Mouse (Mus musculus) forebrain, embryonic 14.5 days (tissue): ENCODE measurements around the gene Tmem200b. TPM values are rescaled to one million over a fixed set of nuclear protein-coding genes. Genes with fewer than 3 reads are reported as not detected.

Source experiments
- ATAC-seq: fragments of 200-750 bp; cut with Nextera tagmentation; 2 replicates; pipeline ENCODE4 v1.8.0; 2017; ENCODE audit warnings: mild to moderate bottlenecking, moderate library complexity
- DNase-seq: peaks from one replicate; pipeline ENCODE4 v3.0.0-alpha.2; 2015; ENCODE audit warnings: low spot score
- H3K27ac ChIP-seq: fragments of 300-500 bp; sonication (generic); 2 replicates; pipeline ENCODE4 v1.5.1; 2014; ENCODE audit warnings: low read depth, mild to moderate bottlenecking, control low read depth, low read length, moderate library complexity
- H3K27me3 ChIP-seq: fragments of 300-500 bp; sonication (generic); replicated peaks from 2 replicates; pipeline ENCODE4 v1.6.1; 2014; ENCODE audit warnings: low read length, control low read depth, mixed read lengths; ENCODE audit not compliant: control insufficient read depth, insufficient read depth
- H3K36me3 ChIP-seq: fragments of 300-500 bp; sonication (generic); 2 replicates; pipeline ENCODE4 v1.6.1; 2014; ENCODE audit warnings: low read length, control low read depth; ENCODE audit not compliant: control insufficient read depth, insufficient read depth
- H3K4me1 ChIP-seq: fragments of 300-500 bp; sonication (generic); 2 replicates; pipeline ENCODE4 v1.6.1; 2014; ENCODE audit warnings: antibody characterized with exemption, low read length, control low read depth; ENCODE audit not compliant: control insufficient read depth, insufficient read depth
- H3K4me2 ChIP-seq: fragments of 300-500 bp; sonication (generic); 2 replicates; pipeline ENCODE4 v1.6.1; 2014; ENCODE audit warnings: mild to moderate bottlenecking, control low read depth, low read length
- H3K4me3 ChIP-seq: fragments of 300-500 bp; sonication (generic); 2 replicates; pipeline ENCODE4 v1.5.1; 2014; ENCODE audit warnings: low read depth, low read length, control low read depth
- H3K9ac ChIP-seq: fragments of 300-500 bp; sonication (generic); 2 replicates; pipeline ENCODE4 v1.6.1; 2014; ENCODE audit warnings: mild to moderate bottlenecking, low read length, control low read depth, moderate library complexity
- H3K9me3 ChIP-seq: fragments of 300-500 bp; sonication (generic); replicated peaks from 2 replicates; pipeline ENCODE4 v1.6.1; 2016; ENCODE audit warnings: low read length, control low read depth, mixed read lengths; ENCODE audit not compliant: control insufficient read depth
- WGBS: fragments of 180-500 bp; shearing (Covaris S2); extraction: QIAGEN DNeasy Blood & Tissue Kit; methylation state at CpG from one replicate; pipeline ENCODE4 v1.1.7; 2014; 5-methylcytosine and 5-hydroxymethylcytosine counted together
- polyA plus RNA-seq: library from polyadenylated mRNA; unstranded; fragments of >200 nt; fragmentation: Nextera tagmentation; extraction: Ambion mirVana; gene quantifications from 2 replicates; pipeline ENCODE4 v1.2.1, GENCODE M21; 2014

The Tmem200b gene
- polyA plus RNA-seq, 1 experiment from 2014 or later, result not detected

DNA sequence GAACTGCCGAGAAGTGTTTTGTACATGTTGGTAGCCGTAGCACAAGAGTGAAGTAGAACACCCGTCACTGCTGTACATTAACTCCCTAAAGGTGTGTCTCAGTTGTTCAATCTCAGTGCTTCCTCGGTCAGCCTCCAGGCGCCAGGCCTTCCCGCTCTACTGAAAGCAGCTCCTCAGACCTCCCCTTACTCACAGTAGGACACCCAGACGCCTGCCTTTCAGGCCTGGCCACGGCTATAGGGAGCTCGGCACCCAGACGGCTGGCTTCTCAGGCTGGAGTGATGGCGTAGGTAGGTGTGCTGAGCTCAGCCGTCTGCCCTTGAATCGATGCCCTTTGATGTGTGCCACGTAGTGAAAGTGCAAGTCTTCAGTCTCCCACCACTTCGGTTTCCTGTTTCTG is 20.5 kb upstream of the Tmem200b start:
- no peaks in the 10 kb centered on the region for H3K9me3 ChIP-seq

DNA sequence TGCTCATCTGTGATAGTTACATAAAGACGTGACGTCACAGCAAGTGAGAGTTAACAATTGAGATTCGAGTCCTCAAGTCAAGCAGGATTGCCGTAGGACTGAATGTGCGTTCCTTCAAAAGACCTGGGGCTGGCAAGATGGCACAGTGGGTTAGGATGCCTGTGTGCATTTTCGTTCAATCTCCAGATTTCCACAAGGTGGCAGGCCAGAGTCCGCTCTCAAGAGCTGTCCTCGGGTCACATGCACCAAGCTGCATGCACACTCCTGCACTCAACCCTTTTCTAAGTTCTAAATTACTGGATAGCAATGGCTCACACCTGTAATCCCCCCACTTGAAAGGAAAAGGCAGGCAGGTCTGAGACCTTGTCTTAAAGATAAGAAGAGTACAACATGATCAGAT is 17.1 kb upstream of the Tmem200b start:
- Histone ChIP-seq H3K9me3 (no peaks in the 10 kb centered on the region), H3K4me2 (no peak overlapping the region), H3K27me3 (no peaks in the 10 kb centered on the region), H3K4me1 (no peaks in the 10 kb centered on the region), H3K36me3 (peaks cover 50% of the 10 kb centered on the region), H3K27ac (no peak overlapping the region), H3K4me3 (no peak overlapping the region), H3K9ac (no peak overlapping the region)
- no peak for ATAC-seq
- WGBS, result 54% methylated on average over 8 of the region's 8 CpGs
- peak; percentile 63 for DNase-seq

More for the DNA sequence above, 20.5 kb upstream of the Tmem200b start:
- H3K36me3 ChIP-seq, result peaks cover 75% of the 10 kb centered on the region
- H3K27me3 ChIP-seq, result no peaks in the 10 kb centered on the region
- no peaks in the 10 kb centered on the region for H3K4me1 ChIP-seq
- ATAC-seq (no peak), DNase-seq (no peak)
- no peak overlapping the region for H3K4me2 ChIP-seq
- no peak overlapping the region for H3K27ac ChIP-seq
- WGBS, result 91% methylated on average over 15 of the region's 15 CpGs
- H3K4me3 ChIP-seq, result no peak overlapping the region
- H3K9ac ChIP-seq, result no peak overlapping the region

DNA sequence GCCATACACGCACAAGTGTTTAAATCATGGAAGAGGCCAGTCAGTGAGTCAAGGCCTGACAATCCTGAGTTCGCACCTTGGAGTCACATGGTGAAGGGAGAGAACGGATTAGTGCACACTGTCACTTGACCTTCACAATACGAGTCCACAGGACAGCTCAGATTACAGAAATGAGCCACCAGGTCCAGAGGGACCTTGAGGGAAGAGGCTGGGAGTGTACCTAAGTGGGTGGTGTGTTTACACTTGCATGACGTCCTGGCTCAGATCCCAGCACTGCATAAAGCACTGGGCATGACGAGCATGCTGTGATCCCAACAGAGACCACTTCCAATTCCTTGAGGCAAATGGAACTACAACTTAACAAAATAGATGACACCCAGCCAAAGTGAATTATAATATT is 15.1 kb upstream of the Tmem200b start:
- Histone ChIP-seq H3K4me2 (no peak overlapping the region), H3K27me3 (no peaks in the 10 kb centered on the region), H3K4me1 (peaks cover 3% of the 10 kb centered on the region), H3K4me3 (no peak overlapping the region), H3K36me3 (peaks cover 30% of the 10 kb centered on the region), H3K9me3 (no peaks in the 10 kb centered on the region), H3K27ac (no peak overlapping the region), H3K9ac (no peak overlapping the region)
- DNase-seq (no peak), ATAC-seq (no peak)
- WGBS, result 65% methylated on average over 6 of the region's 6 CpGs

DNA sequence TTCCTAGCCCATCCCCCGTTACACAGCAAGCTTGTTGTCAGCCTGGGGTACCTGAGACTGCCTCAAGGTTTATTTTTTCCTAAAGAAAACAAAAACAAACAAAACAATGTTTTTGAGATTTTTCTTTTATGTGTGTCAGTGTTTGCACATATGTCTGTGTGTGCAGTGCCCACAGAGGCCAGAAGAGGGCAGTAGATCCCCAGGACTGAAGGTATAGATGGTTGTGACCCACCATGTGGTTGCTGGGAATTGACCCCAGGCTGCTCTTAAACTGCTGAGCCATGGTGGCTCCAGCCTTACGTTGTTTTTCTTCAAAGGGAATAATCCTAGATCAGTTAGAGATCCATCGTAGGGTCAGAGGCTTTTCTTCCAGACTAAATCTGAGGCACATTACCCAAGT is 13.7 kb upstream of the Tmem200b start:
- peaks cover 7% of the 10 kb centered on the region for H3K27me3 ChIP-seq
- H3K27ac ChIP-seq, result no peak overlapping the region
- WGBS, result 98% methylated on average over 3 of the region's 3 CpGs
- H3K4me3 ChIP-seq, result no peak overlapping the region
- H3K36me3 ChIP-seq, result peaks cover 16% of the 10 kb centered on the region
- no peak overlapping the region for H3K9ac ChIP-seq
- no peak for DNase-seq
- ATAC-seq, result no peak
- no peaks in the 10 kb centered on the region for H3K9me3 ChIP-seq
- H3K4me1 ChIP-seq, result peaks cover 3% of the 10 kb centered on the region
- H3K4me2 ChIP-seq, result no peak overlapping the region

DNA sequence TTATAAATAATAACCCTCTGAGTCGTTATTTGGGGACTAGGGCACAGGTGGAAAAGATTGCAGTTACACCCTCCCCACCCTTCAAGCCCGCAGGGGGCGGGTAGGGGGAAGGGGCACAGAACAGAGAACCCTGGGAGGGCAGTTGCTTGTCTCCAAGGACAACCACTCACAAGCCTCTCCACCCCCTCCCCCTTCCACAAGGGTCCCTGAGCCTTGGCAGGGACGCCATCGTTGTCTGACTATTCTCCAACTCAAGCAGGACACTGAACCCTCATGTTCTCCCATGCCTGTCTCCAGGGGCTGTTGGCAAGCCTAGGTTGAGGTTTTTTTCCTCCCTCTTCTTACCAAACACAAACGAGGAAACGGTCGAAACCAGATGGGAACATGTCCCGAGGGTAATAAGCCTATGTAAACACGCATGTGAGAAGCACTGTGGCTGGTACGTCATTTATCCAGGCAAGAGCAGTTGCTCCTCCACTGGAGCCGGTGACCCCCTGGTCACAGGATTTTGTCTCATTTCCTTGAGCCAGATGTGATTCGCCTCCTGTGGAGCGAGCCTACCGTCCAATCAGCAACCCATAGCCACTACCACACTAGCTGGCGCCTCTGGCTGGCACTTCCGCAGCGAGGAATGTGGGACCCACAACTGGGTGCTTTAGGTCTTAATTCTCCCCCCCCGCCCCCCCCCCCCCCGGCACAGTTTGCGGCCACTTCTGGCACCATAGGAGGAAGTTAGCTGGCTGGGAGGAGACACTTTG is 11.2 kb upstream of the Tmem200b start:
- peak; percentile 38 for DNase-seq
- Histone ChIP-seq H3K27ac (no peak overlapping the region), H3K4me2 (no peak overlapping the region), H3K4me3 (no peak overlapping the region), H3K9ac (no peak overlapping the region), H3K27me3 (peaks cover 23% of the 10 kb centered on the region), H3K4me1 (peaks cover 6% of the 10 kb centered on the region), H3K36me3 (peaks cover 5% of the 10 kb centered on the region; the same call in 1 of the 2 replicates), H3K9me3 (no peaks in the 10 kb centered on the region)
- WGBS, result 22% methylated on average over 19 of the region's 21 CpGs
- ATAC-seq, result no peak

DNA sequence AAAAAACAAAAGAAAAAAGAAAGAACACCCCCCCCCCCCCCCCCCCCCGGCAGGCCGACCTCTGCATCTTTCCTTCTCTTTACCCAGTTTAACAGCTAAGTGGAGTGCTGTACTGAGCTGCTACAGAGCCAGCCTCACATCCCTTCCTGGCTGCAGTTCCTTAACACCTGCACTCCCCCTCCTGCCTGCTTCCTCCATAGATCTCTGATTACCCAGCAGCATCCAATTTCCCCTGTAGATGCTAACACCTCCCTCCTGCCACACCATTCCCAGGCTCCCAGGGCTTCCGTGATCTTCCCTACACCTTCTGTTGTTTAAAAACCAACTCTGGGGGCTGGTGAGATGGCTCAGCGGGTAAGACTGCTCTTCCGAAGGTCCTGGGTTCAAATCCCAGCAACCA is 10.1 kb upstream of the Tmem200b start:
- H3K27ac ChIP-seq, result no peak overlapping the region
- peaks cover 8% of the 10 kb centered on the region for H3K4me1 ChIP-seq
- H3K9me3 ChIP-seq, result no peaks in the 10 kb centered on the region
- 63% methylated on average over 3 of the region's 5 CpGs for WGBS
- ATAC-seq (no peak), DNase-seq (no peak)
- H3K27me3 ChIP-seq, result peaks cover 34% of the 10 kb centered on the region
- no peak overlapping the region for H3K9ac ChIP-seq
- H3K36me3 ChIP-seq, result no peaks in the 10 kb centered on the region
- H3K4me3 ChIP-seq, result no peak overlapping the region
- H3K4me2 ChIP-seq, result no peak overlapping the region

DNA sequence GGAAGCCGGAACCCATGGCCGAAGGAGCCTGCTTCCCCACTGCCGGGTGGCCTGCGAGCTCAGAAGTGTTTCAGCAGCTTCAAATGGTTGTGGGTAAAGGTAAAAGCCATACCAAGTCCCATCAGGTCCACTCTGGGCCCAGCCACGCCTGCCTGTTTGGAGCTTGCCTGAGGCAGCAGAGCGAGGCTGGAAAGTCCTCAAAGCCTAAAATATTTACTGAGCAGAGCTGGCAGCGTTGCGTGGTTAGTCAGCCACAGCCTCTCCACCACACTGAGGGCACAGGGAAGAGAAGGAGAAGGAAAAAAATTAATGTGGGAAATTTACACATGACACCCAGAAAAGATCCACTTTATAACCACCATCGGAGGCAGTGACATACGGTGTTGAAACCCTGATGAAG is 8.0 kb upstream of the Tmem200b start:
- no peak overlapping the region for H3K9ac ChIP-seq
- ATAC-seq (no peak), DNase-seq (no peak)
- H3K27me3 ChIP-seq, result peaks cover 53% of the 10 kb centered on the region
- no peak overlapping the region for H3K4me3 ChIP-seq
- H3K9me3 ChIP-seq, result no peaks in the 10 kb centered on the region
- H3K4me2 ChIP-seq, result no peak overlapping the region
- peaks cover 8% of the 10 kb centered on the region for H3K4me1 ChIP-seq
- H3K27ac ChIP-seq, result no peak overlapping the region
- 59% methylated on average over 10 of the region's 10 CpGs for WGBS
- no peaks in the 10 kb centered on the region for H3K36me3 ChIP-seq

DNA sequence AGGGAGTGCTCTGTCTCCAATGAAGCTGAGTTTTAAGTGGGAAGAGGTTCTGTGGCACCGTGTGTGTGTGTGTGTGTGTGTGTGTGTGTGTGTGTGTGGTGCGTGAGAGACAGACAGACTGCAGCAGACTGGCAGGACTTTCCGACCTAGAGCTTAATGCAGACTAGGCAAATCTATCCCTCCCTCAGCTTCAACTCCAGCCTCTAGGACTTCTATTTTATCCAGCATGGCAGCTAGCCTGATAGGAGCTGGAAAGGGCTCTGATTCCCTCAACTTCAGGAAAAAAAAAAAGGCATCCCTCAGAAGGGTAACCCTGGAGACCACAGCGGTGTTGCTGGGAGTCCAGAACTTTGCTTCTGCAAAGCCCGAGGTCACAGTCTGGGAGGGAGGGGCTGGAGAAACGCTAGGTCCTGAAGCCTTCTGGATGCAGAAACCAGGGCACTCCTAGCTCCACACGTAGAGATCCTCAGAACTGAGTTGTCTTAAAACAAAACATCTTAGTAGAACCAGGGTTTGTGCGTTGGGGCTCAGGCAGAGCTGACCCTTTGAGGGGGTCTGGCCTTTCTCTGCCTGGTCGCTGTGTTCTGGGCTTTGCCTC is 7.4 kb upstream of the Tmem200b start:
- 9% methylated on average over 9 of the region's 9 CpGs for WGBS

DNA sequence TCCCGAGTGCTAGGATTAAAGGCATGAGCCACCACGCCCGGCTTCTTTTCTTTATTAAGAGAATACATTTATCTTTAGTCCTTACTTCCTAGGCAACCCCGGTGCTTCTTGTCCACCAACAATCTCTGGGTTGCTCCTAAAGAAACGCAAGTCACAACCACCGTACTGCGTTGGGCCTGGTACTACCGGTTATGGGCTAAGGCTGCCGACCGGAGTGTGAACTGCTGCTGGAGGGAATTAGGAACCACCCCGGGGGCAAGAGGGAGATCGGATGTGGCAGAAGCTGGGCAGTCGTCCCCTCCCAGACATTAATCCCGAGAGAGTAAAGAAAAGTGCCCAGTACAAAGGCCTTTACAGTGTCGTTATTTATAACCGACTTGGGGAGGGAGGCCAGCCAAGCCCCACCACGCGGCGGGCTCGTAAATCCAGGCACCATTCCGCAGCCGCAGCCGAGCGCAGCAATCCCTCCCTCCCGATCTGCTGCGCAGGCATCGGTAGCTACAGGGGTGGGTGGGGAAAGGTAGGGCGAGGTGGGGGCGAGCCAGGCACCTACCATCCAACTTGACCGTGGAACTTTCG is 6.6 kb upstream of the Tmem200b start:
- Histone ChIP-seq H3K36me3 (no peaks in the 10 kb centered on the region), H3K9ac (peak overlapping the region; percentile 53), H3K4me3 (peak overlapping the region; percentile 22), H3K9me3 (no peaks in the 10 kb centered on the region), H3K27ac (no peak overlapping the region), H3K4me2 (peak overlapping the region; percentile 51), H3K27me3 (peaks cover 68% of the 10 kb centered on the region), H3K4me1 (peaks cover 8% of the 10 kb centered on the region)
- ATAC-seq (no peak), DNase-seq (peak; percentile 42)
- WGBS, result 2% methylated on average over 31 of the region's 31 CpGs

More for the DNA sequence above, 7.4 kb upstream of the Tmem200b start:
- Histone ChIP-seq H3K27me3 (peaks cover 59% of the 10 kb centered on the region), H3K9me3 (no peaks in the 10 kb centered on the region), H3K27ac (no peak overlapping the region), H3K36me3 (no peaks in the 10 kb centered on the region), H3K4me1 (peaks cover 8% of the 10 kb centered on the region), H3K4me3 (no peak overlapping the region), H3K4me2 (no peak overlapping the region), H3K9ac (no peak overlapping the region; the same call in 1 of the 2 replicates)
- no peak for DNase-seq
- ATAC-seq, result no peak
